Mouse (Mus musculus) inflammation-experienced regulatory T-cells, adult 16 weeks (primary cell): Measurements from ENCODE around the gene Olfr933. TPM values are rescaled to one million over a fixed set of nuclear protein-coding genes. Genes with fewer than 3 reads are reported as not detected.

Experiments
- polyA plus RNA-seq: library from polyadenylated mRNA; unstranded; fragments of 100-300 nt; shearing (Covaris generic); gene quantifications from one replicate; pipeline ENCODE4 v1.2.1, GENCODE M21; 2017

The Olfr933 gene
- polyA plus RNA-seq = not detected

DNA sequence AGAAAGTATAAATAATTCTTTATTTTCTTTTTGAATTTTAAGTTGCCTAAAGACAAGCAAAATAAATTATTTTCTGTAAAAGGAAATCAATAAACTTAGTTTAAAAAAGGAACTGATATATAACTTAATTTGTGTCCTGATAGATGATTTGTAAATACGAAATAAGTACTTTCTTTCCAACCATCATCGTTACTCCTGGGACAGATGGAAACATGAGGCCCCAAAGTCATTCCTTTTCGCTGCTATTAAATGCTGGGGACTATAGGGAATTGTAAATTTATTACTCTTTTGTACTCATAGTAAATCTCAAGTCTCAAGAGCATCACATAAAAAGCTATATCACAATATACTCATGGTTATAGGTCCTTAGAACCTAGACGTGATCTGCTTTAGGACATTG lies at the start of gene Olfr933:
Gene Olfr933 (plus strand): TSS at position 301 of the 400 bp plus-strand sequence.

DNA sequence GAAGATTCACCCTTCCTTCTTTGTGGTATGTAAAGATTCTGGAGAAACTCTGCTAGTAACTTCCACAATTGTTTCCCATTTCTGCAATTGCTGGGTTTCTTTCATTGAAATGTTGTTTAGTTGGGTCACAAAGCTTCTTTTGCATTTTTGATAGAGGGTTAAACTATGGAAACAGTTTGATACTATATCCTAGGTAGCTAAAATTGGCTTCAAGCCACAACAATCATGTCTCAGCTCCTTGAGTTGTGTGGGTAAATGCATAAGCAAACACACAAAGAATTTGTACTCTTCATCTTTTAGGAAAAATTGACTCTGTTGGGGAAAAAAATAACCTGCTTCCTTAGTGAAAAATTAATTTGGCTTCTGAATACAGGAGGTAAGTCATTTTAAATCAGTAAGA lies 42.6 kb upstream of the Olfr933 start, which contains the start of gene Olfr930:
Gene Olfr930 (plus strand): TSS at position 301 of the 400 bp plus-strand sequence.

DNA sequence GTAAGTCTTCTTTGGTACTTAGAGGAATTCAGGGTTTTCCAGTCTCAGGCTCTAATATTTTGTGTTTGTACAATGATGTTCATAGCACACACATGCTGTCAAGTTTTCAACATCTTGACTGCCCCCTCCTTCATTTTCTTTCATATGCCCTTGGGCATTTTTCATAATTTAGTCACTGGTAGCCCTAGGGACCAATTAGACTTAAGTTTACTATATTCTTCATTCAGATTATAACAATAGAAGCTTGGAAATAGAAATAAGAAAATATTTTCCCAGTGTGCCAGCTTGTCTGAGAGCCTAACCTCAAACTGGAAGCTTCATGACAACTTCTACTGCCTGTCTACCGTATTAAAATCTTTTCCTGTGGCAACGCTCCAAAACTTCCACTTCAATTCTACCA lies 16.1 kb downstream of the Olfr933 start, which contains the start of gene Olfr934:
Gene Olfr934 (minus strand): TSS at position 101 of the 400 bp plus-strand sequence.

DNA sequence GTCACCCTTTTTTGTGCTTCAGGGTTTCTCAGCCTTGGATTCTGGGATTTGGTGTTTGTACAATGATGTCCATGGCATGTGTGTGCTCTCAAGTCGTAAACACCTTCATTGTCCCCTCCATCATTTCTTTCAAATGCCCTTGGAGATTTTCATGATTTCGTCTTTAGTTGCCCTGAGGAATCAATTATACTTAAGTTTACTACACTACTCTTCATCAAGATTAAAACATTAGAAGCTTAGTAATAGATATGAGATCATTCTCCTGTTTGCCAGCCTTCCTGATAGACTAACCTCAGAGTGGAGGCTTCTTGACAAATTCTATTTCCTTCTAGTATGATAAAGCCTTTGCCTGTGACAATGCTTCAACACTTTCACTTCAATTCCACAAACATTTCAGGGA lies 27.5 kb downstream of the Olfr933 start, which contains the start of gene Olfr935:
Gene Olfr935 (minus strand): TSS at position 101 of the 400 bp plus-strand sequence.

DNA sequence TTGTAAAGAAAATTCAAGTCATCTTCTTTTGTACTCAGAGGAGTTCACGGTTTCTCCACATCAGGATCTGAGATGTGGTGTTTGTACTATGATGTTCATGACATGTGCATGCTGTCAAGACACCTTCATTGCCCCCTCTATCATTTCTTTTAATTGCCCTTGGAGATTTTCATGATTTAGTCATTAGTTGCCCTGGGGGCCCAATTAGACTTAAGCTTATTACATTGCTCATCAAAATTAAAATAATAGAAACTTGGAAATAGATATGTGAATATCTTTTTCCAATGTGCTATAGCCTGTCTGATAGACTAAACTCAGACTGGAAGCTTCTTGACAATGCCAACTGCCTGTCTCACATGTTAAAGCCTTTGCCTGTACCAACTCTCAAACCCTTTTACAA lies 51.2 kb downstream of the Olfr933 start, which contains the start of gene Olfr146:
Gene Olfr146 (minus strand): TSS at position 101 of the 400 bp plus-strand sequence.

Other genes starting within 250 kb of the Olfr933 start
- gene Olfr920, start 220.0 kb upstream of the Olfr933 start, polyA plus RNA-seq = 0.10 TPM
- not detected for gene Olfr921, start 199.2 kb upstream of the Olfr933 start, polyA plus RNA-seq
- gene Olfr922, start 157.7 kb upstream of the Olfr933 start, polyA plus RNA-seq = not detected
- not detected for gene Olfr923, start 145.8 kb upstream of the Olfr933 start, polyA plus RNA-seq
- not detected for gene Olfr924, start 127.9 kb upstream of the Olfr933 start, polyA plus RNA-seq
- not detected for gene Olfr26, start 117.3 kb upstream of the Olfr933 start, polyA plus RNA-seq
- gene Olfr926, start 95.2 kb upstream of the Olfr933 start, polyA plus RNA-seq = not detected
- gene Olfr930, start 42.5 kb upstream of the Olfr933 start, polyA plus RNA-seq = not detected
- gene Olfr934, start 16.0 kb downstream of the Olfr933 start, polyA plus RNA-seq = not detected
- not detected for gene Olfr935, start 27.4 kb downstream of the Olfr933 start, polyA plus RNA-seq
- not detected for gene Olfr146, start 51.1 kb downstream of the Olfr933 start, polyA plus RNA-seq
- not detected for gene Olfr937, start 92.6 kb downstream of the Olfr933 start, polyA plus RNA-seq
- not detected for gene Olfr938, start 106.6 kb downstream of the Olfr933 start, polyA plus RNA-seq
- gene Olfr27, start 155.8 kb downstream of the Olfr933 start, polyA plus RNA-seq = not detected
- 0.04 TPM for gene Olfr943, start 194.0 kb downstream of the Olfr933 start, polyA plus RNA-seq
- not detected for gene Olfr944, start 229.6 kb downstream of the Olfr933 start, polyA plus RNA-seq